Mouse (Mus musculus): ENCODE measurements at regions not wholly inside any gene's neighbourhood (a gene's known extent, or its start where the extent isn't known, plus 50 kb on each side); places are given as distances from the start of the nearest gene placed in this dataset.

DNA sequence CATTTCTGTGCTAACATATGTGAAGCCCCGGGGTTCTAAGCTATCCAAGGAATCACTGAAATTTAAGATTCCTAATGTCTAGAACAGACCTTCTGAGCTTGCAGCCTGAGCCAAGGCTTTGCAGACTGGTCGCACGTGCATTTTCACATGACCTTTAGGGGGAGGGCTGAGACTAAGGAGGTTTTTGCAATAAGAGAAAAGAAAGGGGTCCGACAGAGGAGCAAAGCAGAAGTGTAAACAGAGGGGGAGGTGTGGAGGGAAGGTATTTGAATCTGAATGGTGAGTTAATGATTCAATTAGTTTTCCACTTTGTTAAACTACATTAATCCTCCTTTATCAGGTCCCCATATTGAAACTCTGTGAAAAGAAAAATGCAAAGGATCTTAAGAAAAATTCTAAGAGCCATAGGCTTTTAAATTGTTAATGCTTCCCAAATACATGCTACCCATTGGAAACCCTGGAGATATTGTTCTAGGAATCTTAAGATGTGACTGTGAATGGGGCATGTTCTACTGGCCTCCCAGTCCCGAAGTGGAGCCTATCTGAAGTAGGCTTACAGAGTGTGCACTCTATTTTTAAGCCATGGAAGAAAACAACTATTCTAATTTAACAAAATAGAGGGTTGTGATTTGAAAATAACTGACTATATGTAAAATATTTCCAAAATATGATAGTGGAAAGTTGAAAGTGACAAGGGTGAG lies 322.9 kb downstream of the Epha7 start:
- no peak for DNase-seq

DNA sequence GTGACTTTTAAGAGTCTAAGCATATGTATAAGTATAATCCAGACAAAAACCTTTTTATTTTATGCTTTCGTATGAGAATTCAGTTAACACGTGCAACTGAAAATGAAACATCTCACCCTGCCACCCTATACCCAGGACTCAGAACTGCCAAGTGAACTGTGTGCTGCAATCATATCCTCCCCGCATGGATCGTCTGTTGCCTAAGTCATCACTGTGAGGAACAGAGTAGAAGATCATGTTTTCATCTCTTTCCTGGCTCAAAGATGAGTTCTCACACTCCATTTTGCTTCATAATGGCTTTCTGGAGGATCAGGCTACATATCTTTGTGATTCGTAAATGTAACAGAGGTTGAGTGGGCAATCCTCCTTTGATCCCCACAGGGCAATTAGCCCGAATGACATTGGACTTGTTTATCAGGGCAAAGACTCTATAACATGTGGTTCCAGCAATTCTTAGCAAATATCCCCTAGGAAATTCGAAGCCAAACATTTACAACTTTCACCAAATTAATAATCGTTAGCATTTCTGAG lies 325.9 kb downstream of the Epha7 start:
- DNase-seq: no peak

DNA sequence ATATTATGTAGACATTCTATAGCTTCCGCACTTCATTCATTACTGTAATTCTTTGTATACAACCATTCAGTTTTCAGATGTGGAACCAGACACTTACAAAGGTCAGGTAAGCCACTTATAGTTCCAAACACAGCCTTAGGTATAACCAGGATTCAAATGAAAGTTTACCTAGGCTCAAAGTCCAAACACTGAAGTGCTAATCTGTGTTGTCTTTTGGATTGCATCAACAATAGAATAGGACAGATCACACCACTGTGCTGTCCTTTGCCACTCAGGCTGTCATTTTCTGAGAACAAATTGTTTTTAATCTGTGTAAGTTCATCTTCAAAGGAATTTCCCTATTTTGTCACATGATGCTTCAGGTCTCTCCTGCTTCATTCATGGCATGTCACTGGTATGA lies 330.5 kb downstream of the Epha7 start:
- no peak for DNase-seq

DNA sequence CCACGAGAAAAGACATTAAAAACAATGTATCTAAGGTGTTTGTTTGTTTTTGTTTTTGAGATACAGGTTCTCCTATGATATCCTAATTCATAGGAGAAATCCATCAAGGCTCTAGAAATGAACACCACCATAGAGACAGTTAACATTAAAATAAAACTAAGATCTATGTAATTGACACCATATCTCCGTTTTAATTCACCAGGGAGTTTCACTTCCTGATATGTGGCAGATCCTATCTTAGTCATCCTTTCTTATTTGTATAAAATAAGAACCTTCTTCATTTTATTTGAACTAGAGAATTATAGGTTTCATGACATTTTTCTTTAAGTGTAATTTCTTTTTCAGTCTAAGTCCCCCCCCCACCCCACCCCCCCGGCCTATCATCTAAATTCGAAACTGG lies 332.3 kb downstream of the Epha7 start:
- no peak for DNase-seq

DNA sequence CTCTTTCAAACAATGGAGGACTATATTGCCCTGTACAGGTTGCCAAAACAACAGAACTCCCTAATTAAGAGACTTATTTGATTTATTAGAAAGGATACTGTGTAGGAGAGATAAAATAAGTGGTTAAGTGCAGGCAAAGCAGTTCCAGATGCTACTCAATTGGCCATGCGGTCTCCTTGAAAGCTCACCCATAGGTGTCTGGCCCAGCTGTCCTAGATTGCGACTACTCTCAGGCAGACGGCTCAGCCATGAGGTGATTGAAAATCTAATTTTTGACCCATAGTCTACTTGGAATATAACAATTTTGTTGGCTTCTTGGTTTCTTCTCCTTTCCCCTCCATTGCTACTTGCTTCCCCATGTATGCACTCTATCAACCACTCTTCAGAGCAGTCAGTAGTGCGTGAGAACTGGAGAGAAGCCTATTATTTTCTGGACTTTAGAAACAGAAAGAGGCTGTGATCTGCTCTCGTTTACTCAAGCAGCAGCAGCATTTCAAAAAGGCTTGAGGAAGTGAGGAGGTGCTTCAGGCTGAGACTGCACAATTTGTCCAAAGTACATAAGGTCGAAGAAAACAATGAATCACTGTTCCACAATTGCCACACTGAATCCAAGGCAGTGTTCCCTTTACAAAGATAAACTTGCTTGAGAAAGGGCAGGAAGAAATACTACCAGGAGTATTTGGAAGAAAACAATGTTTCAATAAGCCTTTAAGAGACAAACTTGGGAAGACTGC lies 339.4 kb downstream of the Epha7 start:
- no peak for DNase-seq

DNA sequence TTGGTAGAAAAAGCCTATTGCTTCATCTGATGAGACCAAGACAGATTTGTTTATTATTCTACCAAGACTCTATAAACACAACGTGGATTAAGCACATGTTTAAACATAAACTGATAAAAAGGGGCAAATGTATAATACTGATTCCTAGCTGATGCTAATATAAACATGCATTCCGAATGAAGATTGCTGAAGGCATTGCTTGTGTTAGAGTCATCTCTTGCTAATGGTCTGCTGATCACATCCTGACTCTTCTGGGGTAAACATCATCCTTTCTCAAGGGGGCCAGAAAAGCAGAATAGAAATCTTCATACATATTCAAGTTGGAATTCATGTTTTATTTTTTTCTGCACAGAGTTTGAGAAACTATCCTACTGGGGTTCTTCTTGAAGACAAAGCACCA lies 369.6 kb downstream of the Epha7 start:
- DNase-seq: no peak

DNA sequence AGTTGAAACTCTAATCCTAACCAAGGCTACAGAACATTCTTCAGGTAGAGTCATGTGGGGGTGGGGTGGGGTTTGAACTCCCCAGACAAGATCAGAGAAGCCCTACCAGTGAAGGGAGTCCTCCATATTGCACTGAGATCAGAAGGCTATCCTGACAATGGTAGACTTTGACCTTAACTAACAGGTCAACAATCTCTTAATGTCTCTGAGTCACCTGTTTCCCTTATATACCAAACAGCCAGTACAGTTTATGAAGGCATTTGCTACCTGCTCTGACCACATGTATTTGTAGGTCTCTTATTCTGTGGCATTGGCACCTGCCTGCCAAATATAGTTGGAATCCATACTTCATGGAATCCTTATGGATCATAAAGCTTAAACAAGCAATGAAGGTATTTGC lies 370.5 kb downstream of the Epha7 start:
- no peak for DNase-seq

DNA sequence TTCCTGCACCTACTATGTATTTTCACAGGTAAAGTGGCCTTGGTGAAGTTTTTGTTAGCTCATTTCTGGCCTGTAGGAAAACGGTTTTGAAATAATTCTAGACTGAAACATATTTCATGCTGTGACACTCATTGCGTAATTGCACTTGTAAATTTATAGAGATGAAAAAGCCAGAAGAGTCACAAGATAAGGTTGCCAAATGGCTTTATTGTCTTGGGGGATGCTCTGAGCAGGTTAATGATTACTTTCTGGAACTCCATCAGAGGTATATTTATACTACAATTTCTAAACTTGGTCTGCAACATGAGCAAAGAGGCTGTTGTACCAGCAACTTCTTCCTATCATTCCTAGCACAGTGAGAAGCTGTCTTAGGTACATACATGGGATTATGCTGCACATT lies 370.9 kb downstream of the Epha7 start:
- DNase-seq: no peak

DNA sequence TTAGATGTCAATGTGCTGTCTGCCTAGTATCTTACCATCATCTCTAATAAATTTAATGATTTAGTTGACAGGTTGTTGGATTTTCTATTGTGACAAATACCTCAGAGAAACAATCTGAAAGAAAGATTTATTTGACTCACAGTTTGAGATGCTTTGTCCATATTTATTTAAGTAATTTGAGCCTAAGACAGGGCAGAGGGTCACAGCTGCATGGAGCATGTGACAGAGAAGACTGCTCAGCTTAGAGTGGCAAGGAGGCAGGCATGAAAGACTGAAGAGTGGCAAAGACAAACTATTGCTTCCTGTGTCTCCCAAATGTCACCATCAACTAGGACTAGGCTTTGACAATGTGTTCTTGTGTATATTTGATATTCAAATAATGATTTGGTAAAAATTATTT lies 388.0 kb downstream of the Epha7 start:
- DNase-seq: no peak
